Comparison of ENCODE assay signal across 8 mouse cellular contexts in genomic region chr5:111535978-111536377, GRCm38 (mm10).
A peak's percentile ranks its signal among the peaks of the same experiment; 100 is the strongest.
DNase-seq lines count a peak whose midpoint lies in the region; ATAC-seq and TF ChIP-seq lines count a peak whose summit lies in the region.

No protein-coding gene starts in this region.

- no peaks in the 10 kb centered on the region for H3K9me3 ChIP-seq in embryonic facial prominence, embryonic 10.5 days
- no peaks in the 10 kb centered on the region for H3K9me3 ChIP-seq in heart, embryonic 15.5 days (replicated peaks)
- no peaks in the 10 kb centered on the region for H3K9me3 ChIP-seq in neural tube, embryonic 15.5 days (replicated peaks)

- H3K36me3 ChIP-seq in embryonic facial prominence, embryonic 10.5 days (replicated peaks): no peaks in the 10 kb centered on the region
- no peaks in the 10 kb centered on the region for H3K36me3 ChIP-seq in heart, embryonic 15.5 days
- H3K36me3 ChIP-seq in neural tube, embryonic 15.5 days: no peaks in the 10 kb centered on the region
- H3K36me3 ChIP-seq in thymus, adult 2 months (ENCODE audit: control insufficient read depth, insufficient read depth, low read length): no peaks in the 10 kb centered on the region

- H3K27ac ChIP-seq in embryonic facial prominence, embryonic 10.5 days (replicated peaks): peak overlapping the region; percentile 45
- peak overlapping the region; percentile 67 for H3K27ac ChIP-seq in heart, embryonic 15.5 days
- H3K27ac ChIP-seq in neural tube, embryonic 15.5 days (replicated peaks): no peak overlapping the region
- H3K27ac ChIP-seq in thymus, adult 2 months (ENCODE audit: control insufficient read depth, insufficient read depth, low read length): no peak overlapping the region

- peak overlapping the region; percentile 16; the same call in 1 of the 2 replicates for H3K4me2 ChIP-seq in heart, embryonic 15.5 days
- H3K4me2 ChIP-seq in neural tube, embryonic 15.5 days: no peak overlapping the region

- no peak for TF ChIP-seq CTCF in thymus, adult 2 months (IDR thresholded peaks at IDR 0.05; ENCODE audit: borderline replicate concordance, control insufficient read depth, extremely low read depth, insufficient read depth, low read length, poor library complexity)

- intact Hi-C loops in left cerebral cortex, postnatal 10 days (cut with DNase I): no loop called here

- WGBS in embryonic facial prominence, embryonic 10.5 days: 53% methylated on average over 13 of the region's 13 CpGs
- 13% methylated on average over 13 of the region's 13 CpGs for whole genome bisulfite sequencing in heart, embryonic 15.5 days
- WGBS in neural tube, embryonic 15.5 days: 8% methylated on average over 13 of the region's 13 CpGs
- 44% methylated on average over 13 of the region's 13 CpGs for WGBS in thymus, adult 2 months

- H3K27me3 ChIP-seq in embryonic facial prominence, embryonic 10.5 days (replicated peaks; ENCODE audit: low read depth, poor library complexity, severe bottlenecking): peaks cover 35% of the 10 kb centered on the region
- peaks cover 48% of the 10 kb centered on the region for H3K27me3 ChIP-seq in heart, embryonic 15.5 days
- peaks cover 9% of the 10 kb centered on the region; the same call in 1 of the 2 replicates for H3K27me3 ChIP-seq in neural tube, embryonic 15.5 days (replicated peaks)
- H3K27me3 ChIP-seq in thymus, adult 2 months (ENCODE audit: control insufficient read depth, insufficient read depth, low read length): no peaks in the 10 kb centered on the region

- ATAC-seq in heart, embryonic 15.5 days (replicated peaks; ENCODE audit: insufficient number of reproducible peaks, insufficient read depth, low FRiP score, low read depth): peak; percentile 87
- ATAC-seq in neural tube, embryonic 15.5 days (ENCODE audit: low FRiP score): 0 out of 2 replicates have a peak, but pooled peaks have one; percentile 45

- no peak overlapping the region for H3K4me3 ChIP-seq in embryonic facial prominence, embryonic 10.5 days
- no peak overlapping the region for H3K4me3 ChIP-seq in heart, embryonic 15.5 days
- H3K4me3 ChIP-seq in neural tube, embryonic 15.5 days (replicated peaks): no peak overlapping the region
- H3K4me3 ChIP-seq in thymus, adult 2 months (ENCODE audit: control insufficient read depth, insufficient read depth, low read length): no peak overlapping the region

- TF ChIP-seq POLR2A in thymus, adult 2 months (IDR thresholded peaks at IDR 0.05; ENCODE audit: control insufficient read depth, extremely low read depth, insufficient read depth, low read length, poor library complexity): no peak

- no peak overlapping the region for H3K9ac ChIP-seq in heart, embryonic 15.5 days
- 0 out of 2 replicates have a peak overlapping the region, but pooled peaks have one; percentile 7 for H3K9ac ChIP-seq in neural tube, embryonic 15.5 days (replicated peaks)

- DNase-seq in cerebellum, postnatal 25 days: peak; percentile 24 to 36
- no peak for DNase-seq in cerebellum, adult 11 months
- DNase-seq in embryonic facial prominence, embryonic 10.5 days (ENCODE audit: low spot score): no peak
- DNase-seq in kidney, postnatal 36 days: peak; percentile 67 to 79
- no peak for DNase-seq in left cerebral cortex, postnatal 10 days (ENCODE audit: extremely low spot score in 1 of 2, low spot score in 2 of 2)
- DNase-seq in thymus, adult 2 months: no peak

- peaks cover 78% of the 10 kb centered on the region for H3K4me1 ChIP-seq in embryonic facial prominence, embryonic 10.5 days
- peaks cover 58% of the 10 kb centered on the region for H3K4me1 ChIP-seq in heart, embryonic 15.5 days (replicated peaks)
- H3K4me1 ChIP-seq in neural tube, embryonic 15.5 days: peaks cover 24% of the 10 kb centered on the region
- H3K4me1 ChIP-seq in thymus, adult 2 months (replicated peaks; ENCODE audit: control insufficient read depth, insufficient read depth, low read length): peaks cover 22% of the 10 kb centered on the region

Comparison
In these comparisons a context has a peak if more than half of its experiments do, and no peak if none do; other contexts are left out.
1. DNase-seq: peak in cerebellum, postnatal 25 days (2 of 2) and kidney, postnatal 36 days (2 of 2); none in cerebellum, adult 11 months (single experiment), embryonic facial prominence, embryonic 10.5 days (single experiment), left cerebral cortex, postnatal 10 days (0 of 2) and thymus, adult 2 months (single experiment).
2. H3K27ac ChIP-seq: peak in embryonic facial prominence, embryonic 10.5 days (single experiment) and heart, embryonic 15.5 days (single experiment); none in neural tube, embryonic 15.5 days (single experiment) and thymus, adult 2 months (single experiment).